Mouse (Mus musculus) yolk sac, embryonic 10.5 days (tissue): Measurements from ENCODE around the gene Gnai2.
A peak's percentile ranks its signal among the peaks of the same experiment; 100 is the strongest.

Experiments used
- DNase-seq: peaks from one replicate; pipeline ENCODE4 v3.0.0-alpha.2; 2017; ENCODE audit warnings: low spot score

The Gnai2 gene

DNA sequence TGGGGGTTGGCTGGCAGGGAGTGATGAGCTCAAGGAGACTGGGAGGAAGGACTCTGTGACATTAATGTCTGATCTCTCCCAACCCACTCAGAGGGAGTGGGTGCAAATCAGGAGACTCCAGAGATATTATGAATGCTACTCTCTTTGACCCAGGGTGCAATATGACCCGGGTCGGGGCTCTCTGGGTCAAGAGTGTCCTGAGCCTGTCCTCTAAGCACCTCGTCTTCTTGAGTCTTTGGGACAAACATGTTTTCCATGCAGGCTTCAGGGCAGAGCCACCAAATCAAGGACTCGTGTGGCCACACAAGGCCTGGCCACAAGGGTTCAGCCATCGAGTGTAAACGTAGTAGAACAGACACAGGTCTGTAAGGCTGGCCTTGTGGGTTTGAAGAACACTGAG, 22.9 kb upstream of the Gnai2 start:
- no peak for DNase-seq

- DNase-seq = no peak
These were observed 22.0 kb upstream of the Gnai2 start for GRCm38 (mm10) chr9:107657144-107657543.

DNA sequence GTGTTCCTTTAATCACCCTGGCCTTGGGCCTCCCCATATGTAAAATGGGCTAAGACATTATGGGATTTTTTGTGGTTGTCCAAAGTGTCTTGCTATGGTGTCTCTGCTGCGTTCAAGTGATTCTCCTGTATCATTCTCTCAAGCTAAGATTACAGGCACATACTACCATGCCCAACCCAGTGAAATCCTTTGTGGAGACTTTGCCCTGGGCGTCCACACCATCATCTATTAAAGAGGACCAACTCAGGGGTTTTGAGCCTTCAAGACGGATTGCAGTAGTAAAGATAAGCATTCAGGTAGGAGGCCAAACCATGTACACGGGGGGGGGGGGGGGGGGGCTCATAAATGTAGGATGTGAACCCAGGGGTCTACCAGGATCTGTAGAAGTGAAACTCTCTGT, 19.4 kb upstream of the Gnai2 start:
- DNase-seq = no peak

DNA sequence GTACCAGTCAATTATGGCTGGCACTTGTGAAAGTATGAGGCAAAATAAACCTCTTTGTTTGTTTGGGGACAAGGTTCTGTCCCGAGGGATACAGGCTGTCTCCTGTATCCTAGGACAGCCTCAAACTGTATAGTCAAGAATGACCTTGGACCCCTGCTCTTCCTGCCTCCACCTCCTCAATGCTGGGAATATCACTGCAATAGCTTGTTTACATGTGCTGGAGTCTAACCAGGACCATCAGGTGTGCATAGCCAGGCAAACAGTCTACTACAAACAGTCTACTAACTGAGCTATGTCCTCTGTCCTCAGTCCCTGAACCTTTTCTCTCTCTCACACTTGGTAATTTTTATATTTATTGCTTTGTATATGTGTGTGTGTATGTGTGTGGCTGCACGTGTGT, 18.3 kb upstream of the Gnai2 start:
- peak; percentile 55 for DNase-seq

- no peak for DNase-seq
These were observed 15.7 kb upstream of the Gnai2 start for GRCm38 (mm10) chr9:107650708-107651481.

DNA sequence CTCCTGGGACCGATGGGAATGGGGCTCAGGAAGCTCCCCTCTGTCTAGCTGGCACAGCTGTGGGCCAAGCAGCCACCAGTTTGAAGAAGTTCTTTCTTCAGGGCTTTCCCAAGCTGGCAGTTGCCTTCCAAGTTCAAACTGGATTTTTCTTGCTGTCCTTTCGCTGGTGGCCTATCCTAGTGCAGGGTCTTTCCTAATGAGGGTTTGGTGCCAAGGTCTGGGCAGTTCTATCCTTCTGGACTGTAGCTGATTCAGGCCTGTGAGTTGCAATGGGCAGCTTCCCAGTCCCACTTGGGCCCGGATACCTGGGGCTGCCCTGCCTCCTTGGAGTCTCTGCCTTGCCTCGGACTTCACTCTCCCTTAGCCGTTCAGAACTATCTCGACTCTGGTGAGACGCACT, 15.1 kb upstream of the Gnai2 start:
- no peak for DNase-seq

DNA sequence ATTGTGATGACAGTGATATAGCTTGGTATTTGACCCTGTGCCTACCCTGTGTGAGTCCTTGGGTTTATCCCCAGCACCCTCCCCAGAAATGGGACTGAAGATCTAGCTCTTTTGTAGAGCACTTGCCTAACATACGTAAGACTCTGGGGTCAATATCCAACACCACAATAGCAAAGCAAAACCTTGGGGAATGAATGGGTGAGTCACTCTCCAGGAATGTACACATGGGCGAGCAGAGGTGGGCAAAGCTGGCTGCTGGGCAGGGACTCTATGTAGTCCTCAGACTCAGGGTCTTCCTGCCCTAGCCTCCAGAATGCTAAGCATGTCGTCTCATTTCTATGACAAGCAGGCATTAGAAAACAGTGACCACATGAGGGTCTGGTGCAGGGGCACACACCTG, 13.6 kb upstream of the Gnai2 start:
- no peak for DNase-seq

DNA sequence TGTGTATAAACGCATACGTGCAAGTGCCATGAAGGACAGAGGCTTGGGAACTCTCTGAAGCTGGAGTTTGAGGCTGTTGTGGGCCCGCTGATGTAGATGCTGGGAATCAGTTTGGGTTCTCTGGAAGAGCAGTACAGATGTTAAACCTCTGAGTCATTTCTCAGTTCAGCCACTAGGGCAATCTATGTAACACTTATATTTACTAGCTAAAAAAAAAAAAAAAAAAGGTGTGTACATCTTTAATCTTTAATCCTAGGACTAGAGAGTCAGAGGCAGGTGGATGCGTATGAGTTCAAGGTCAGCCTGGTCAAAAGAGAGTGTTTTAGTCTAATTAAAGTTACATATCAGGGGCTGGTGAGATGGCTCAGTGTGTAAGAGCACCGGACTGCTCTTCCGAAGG, 11.8 kb upstream of the Gnai2 start:
- DNase-seq = no peak

DNA sequence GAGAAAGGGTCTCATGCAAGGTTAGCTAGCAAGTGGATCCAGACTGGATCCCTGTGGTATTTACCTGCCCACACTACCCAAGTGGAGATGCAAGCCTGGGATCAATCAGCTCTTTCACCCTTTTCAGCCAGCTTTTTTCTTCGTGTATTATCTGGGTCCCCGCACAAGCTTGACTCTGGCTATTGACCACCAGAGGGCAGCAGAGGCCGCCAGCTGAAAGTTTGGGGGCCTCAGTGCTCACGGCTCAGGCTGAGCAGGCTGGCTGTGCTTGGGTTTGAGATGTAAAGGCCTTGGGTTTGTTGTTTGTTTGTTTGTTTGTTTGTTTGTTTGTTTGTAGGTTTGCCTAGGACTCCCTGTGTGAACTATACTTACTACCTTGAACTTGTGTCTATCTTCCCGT, 10.4 kb upstream of the Gnai2 start:
- DNase-seq = peak; percentile 64

GRCm38 (mm10) chr9:107645153-107645510, 10.0 kb upstream of the Gnai2 start:
- DNase-seq = no peak

- peak; percentile 88 for DNase-seq
These were observed 9.5 kb upstream of the Gnai2 start for GRCm38 (mm10) chr9:107644495-107645152.

GRCm38 (mm10) chr9:107643544-107644214, 8.5 kb upstream of the Gnai2 start:
- no peak for DNase-seq

- DNase-seq = no peak
These were observed 6.5 kb upstream of the Gnai2 start for GRCm38 (mm10) chr9:107641666-107642065.

GRCm38 (mm10) chr9:107640257-107640772, 5.1 kb upstream of the Gnai2 start:
- no peak for DNase-seq

- DNase-seq = no peak
These were observed 1.9 kb upstream of the Gnai2 start for GRCm38 (mm10) chr9:107637070-107637469.

DNA sequence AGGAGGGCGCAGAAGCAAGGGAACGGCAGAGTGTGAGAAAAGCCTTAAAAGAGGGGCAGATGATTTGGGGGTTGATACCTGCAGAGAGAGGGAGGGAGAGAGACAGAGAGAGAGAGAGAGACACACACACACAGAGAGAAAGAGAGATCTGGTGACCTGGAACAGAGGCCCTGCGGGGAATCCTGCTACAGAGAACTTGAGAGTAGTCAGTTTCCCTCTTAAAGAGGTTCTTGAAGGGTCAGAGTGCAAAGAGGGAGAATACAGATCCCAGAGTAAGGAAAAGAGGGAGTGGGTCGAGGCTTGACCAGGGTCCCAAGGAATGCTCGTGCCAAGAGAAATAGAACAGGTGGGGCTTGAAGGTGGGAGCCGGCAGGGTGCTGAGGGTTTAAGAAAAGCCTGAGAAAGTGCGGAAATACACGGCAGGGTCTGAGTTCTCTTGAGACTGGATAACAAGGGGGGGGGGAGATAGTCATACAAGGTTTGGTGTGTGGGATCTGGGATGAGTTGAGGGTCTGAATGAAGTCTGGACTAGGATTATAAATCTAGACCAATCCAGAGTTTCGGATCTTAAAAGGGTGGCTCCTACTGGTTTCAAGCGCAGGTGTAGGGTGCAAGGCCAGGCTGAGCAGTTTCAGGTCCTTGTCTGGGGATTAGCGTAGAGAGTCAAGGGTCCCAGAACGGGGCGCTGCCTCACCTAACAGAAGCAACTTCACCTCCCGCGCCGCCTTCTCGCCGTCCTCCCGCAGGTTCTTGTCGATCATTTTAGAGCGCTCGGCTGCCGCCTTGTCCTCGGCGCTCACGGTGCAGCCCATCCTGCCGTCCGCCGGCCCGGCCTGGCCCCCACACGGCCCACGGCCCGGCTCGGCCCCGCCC, 525 bp downstream of the Gnai2 start:
- no peak for DNase-seq

GRCm38 (mm10) chr9:107633661-107634405, 1.3 kb downstream of the Gnai2 start:
- DNase-seq = peak; percentile 66

DNA sequence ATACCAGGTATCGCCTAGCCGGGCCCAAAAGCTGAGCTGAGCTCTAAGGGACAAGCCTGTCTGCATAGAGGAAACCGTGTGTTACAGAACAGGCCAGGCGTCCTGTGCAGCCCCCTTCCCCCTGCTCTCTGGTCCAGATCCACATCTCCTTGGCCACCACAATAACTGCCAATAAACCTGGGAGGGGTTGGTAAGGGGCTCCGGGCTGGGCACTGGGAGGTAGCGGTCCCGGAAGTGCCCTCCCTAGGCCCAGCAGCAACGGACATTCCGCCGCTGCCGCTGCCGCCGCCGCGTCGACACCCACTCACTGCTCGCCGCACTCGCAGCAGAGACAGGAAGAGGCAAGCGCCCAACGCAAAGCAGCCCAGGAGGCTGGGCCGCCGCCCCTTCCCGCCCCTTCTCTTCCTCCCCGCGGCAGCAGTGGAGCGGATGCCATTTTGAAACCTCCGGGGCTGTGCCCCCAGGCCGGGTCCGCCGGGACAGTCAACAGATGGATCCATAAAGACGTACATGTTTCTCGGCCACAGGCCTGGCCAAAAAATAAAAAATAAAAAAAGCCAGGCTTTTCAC, 2.0 kb downstream of the Gnai2 start:
- DNase-seq = peak; percentile 87

GRCm38 (mm10) chr9:107632478-107632877, 2.7 kb downstream of the Gnai2 start:
- DNase-seq = no peak

GRCm38 (mm10) chr9:107631861-107632260, 3.3 kb downstream of the Gnai2 start:
- no peak for DNase-seq

- DNase-seq = no peak
These were observed 3.8 kb downstream of the Gnai2 start for GRCm38 (mm10) chr9:107631311-107631826.
